ENCODE assay signal across 9 mouse cellular contexts in genomic region chr9:115088295-115088993, GRCm38 (mm10).
DNase-seq lines count a peak whose midpoint lies in the region; ATAC-seq lines count a peak whose summit lies in the region.
"Had no signal": no experiment of that assay in that cellular context is flagged by ENCODE, and none has a peak within 500 bp of the region (broad histone marks: within the 10 kb centered on the region; RNA-seq: fewer than 3 reads in every experiment).

No protein-coding gene starts in this region.

- no peaks in the 10 kb centered on the region for H3K9me3 ChIP-seq in hindbrain, embryonic 11.5 days (ENCODE audit: control insufficient read depth, low read length)
- H3K9me3 ChIP-seq in lung, embryonic 16.5 days (ENCODE audit: control insufficient read depth, low read length) = peaks cover 6% of the 10 kb centered on the region; the same call in 1 of the 2 replicates

- no peak overlapping the region for H3K4me3 ChIP-seq in hindbrain, embryonic 11.5 days (ENCODE audit: low read depth, low read length)
- no peak overlapping the region for H3K4me3 ChIP-seq in lung, embryonic 16.5 days (ENCODE audit: low read length)
- H3K4me3 ChIP-seq: myocyte had no signal

- no peaks in the 10 kb centered on the region for H3K36me3 ChIP-seq in hindbrain, embryonic 11.5 days (ENCODE audit: control insufficient read depth, insufficient read depth, low read length)
- H3K36me3 ChIP-seq in lung, embryonic 16.5 days (ENCODE audit: control insufficient read depth, insufficient read depth, low read length) = no peaks in the 10 kb centered on the region

- ATAC-seq in hindbrain, embryonic 11.5 days (ENCODE audit: low FRiP score) = peak; percentile 88
- ATAC-seq in lung, embryonic 16.5 days (ENCODE audit: low read depth) = peak; percentile 97

- no peak overlapping the region for H3K9ac ChIP-seq in hindbrain, embryonic 11.5 days (ENCODE audit: low read depth, low read length)
- 0 out of 2 replicates have a peak overlapping the region, but pooled peaks have one; percentile 24 for H3K9ac ChIP-seq in lung, embryonic 16.5 days (ENCODE audit: low read length)

- H3K27ac ChIP-seq in hindbrain, embryonic 11.5 days (ENCODE audit: low read depth, low read length) = no peak overlapping the region
- 0 out of 2 replicates have a peak overlapping the region, but pooled peaks have one; percentile 13 for H3K27ac ChIP-seq in lung, embryonic 16.5 days (ENCODE audit: low read length)

- no peaks in the 10 kb centered on the region for H3K4me1 ChIP-seq in hindbrain, embryonic 11.5 days (replicated peaks; ENCODE audit: control insufficient read depth, insufficient read depth, low read length)
- H3K4me1 ChIP-seq in lung, embryonic 16.5 days (replicated peaks; ENCODE audit: control insufficient read depth, insufficient read depth, low read length) = peaks cover 7% of the 10 kb centered on the region; the same call in 1 of the 2 replicates

- DNase-seq in WW6 (ENCODE audit: low read depth, low spot score) = peak; percentile 71
- DNase-seq in cerebellum, postnatal 14 days = peak; percentile 75 to 80
- DNase-seq in frontal cortex, postnatal 25 days (ENCODE audit: low spot score in 2 of 2) = peak; percentile 17 to 36
- DNase-seq in hindbrain, embryonic 11.5 days (ENCODE audit: low spot score) = peak; percentile 85
- peak; percentile 51 for DNase-seq in layer of hippocampus, adult 9-10 months (ENCODE audit: low spot score)
- peak; percentile 89 for DNase-seq in retina, embryonic 14.5 days (ENCODE audit: low spot score)
- DNase-seq in urinary bladder, adult 2 months (ENCODE audit: low spot score) = peak; percentile 27

- no peaks in the 10 kb centered on the region for H3K27me3 ChIP-seq in hindbrain, embryonic 11.5 days (ENCODE audit: control insufficient read depth, insufficient read depth, low read length)
- H3K27me3 ChIP-seq in lung, embryonic 16.5 days (ENCODE audit: control insufficient read depth, insufficient read depth, low read depth, low read length) = no peaks in the 10 kb centered on the region

- H3K4me2 ChIP-seq in hindbrain, embryonic 11.5 days (replicated peaks; ENCODE audit: low read depth, low read length) = no peak overlapping the region
- peak overlapping the region; percentile 39 for H3K4me2 ChIP-seq in lung, embryonic 16.5 days (ENCODE audit: low read depth, low read length)

- 38% methylated on average over 17 of the region's 17 CpGs for WGBS in hindbrain, embryonic 11.5 days
- WGBS in lung, embryonic 16.5 days = 20% methylated on average over 17 of the region's 17 CpGs

Comparison
In these comparisons a context has a peak if more than half of its experiments do, and no peak if none do; other contexts are left out.
1. DNase-seq: peak in every context shown above with its lines; median percentile 89 in retina, embryonic 14.5 days; 85 in hindbrain, embryonic 11.5 days; 78 in cerebellum, postnatal 14 days; 71 in WW6; 51 in layer of hippocampus, adult 9-10 months; 27 in urinary bladder, adult 2 months; 26 in frontal cortex, postnatal 25 days.